Mouse (Mus musculus) lung, embryonic 15.5 days (tissue): ENCODE results near the gene Trim17. TPM values are rescaled to one million over a fixed set of nuclear protein-coding genes. Genes with fewer than 3 reads are reported as not detected.
"Not testable (repeated sequence)": the region's sequence is repeated elsewhere in the genome, so short reads cannot be mapped to it uniquely, and the experiment has no call there.

Experiments used
- ATAC-seq: fragments of 200-750 bp; cut with Nextera tagmentation; 2 replicates; pipeline ENCODE4 v1.8.0; 2017; ENCODE audit warnings: moderate number of reproducible peaks, borderline replicate concordance; ENCODE audit not compliant: low FRiP score, low TSS enrichment; ENCODE audit errors: extremely low read depth
- H3K27ac ChIP-seq: fragments of 300-500 bp; sonication (generic); 2 replicates; pipeline ENCODE4 v1.5.1; 2015; ENCODE audit warnings: moderate library complexity, mild to moderate bottlenecking, inconsistent platforms
- H3K27me3 ChIP-seq: fragments of 300-500 bp; sonication (generic); 2 replicates; pipeline ENCODE4 v1.6.1; 2015; ENCODE audit warnings: inconsistent platforms
- H3K36me3 ChIP-seq: fragments of 300-500 bp; sonication (generic); 2 replicates; pipeline ENCODE4 v1.6.1; 2015; ENCODE audit warnings: inconsistent platforms
- H3K4me1 ChIP-seq: fragments of 300-500 bp; sonication (generic); 2 replicates; pipeline ENCODE4 v1.6.1; 2015; ENCODE audit warnings: inconsistent platforms
- H3K4me2 ChIP-seq: fragments of 300-500 bp; sonication (generic); 2 replicates; pipeline ENCODE4 v1.6.1; 2015; ENCODE audit warnings: inconsistent platforms, mild to moderate bottlenecking, moderate library complexity
- H3K4me3 ChIP-seq: fragments of 300-500 bp; sonication (generic); 2 replicates; pipeline ENCODE4 v1.5.1; 2015; ENCODE audit warnings: mild to moderate bottlenecking, inconsistent platforms
- H3K9ac ChIP-seq: fragments of 300-500 bp; sonication (generic); 2 replicates; pipeline ENCODE4 v1.6.1; 2015; ENCODE audit warnings: inconsistent platforms
- H3K9me3 ChIP-seq: fragments of 300-500 bp; sonication (generic); 2 replicates; pipeline ENCODE4 v1.6.1; 2016; ENCODE audit warnings: inconsistent platforms
- WGBS: fragments of 180-500 bp; shearing (Covaris S2); methylation state at CpG from one replicate; pipeline ENCODE4 v1.1.7; 2015; 5-methylcytosine and 5-hydroxymethylcytosine counted together
- polyA plus RNA-seq: library from polyadenylated mRNA; unstranded; fragments of >200 nt; fragmentation: Nextera tagmentation; extraction: Ambion mirVana; gene quantifications from 2 replicates; pipeline ENCODE4 v1.2.1, GENCODE M21; 2015

Gene Trim17
- polyA plus RNA-seq, 1 experiment from 2014 or later: 0.39 TPM

- Histone ChIP-seq H3K4me2 (peak within 1 kb of the TSS; percentile 57), H3K9me3 (no peaks in the 10 kb centered on the region), H3K27ac (peak within 1 kb of the TSS; percentile 92), H3K4me3 (peak within 1 kb of the TSS; percentile 41), H3K27me3 (peaks cover 55% of the 10 kb centered on the region), H3K9ac (peak within 1 kb of the TSS; percentile 40), H3K36me3 (no peaks in the 10 kb centered on the region), H3K4me1 (peaks cover 18% of the 10 kb centered on the region)
- WGBS: under 1% methylated on average over 48 of the region's 48 CpGs
- peak; percentile 79 for ATAC-seq
Observed at GRCm38 (mm10) chr11:58948542-58949479, 5.7 kb upstream of the Trim17 start, which contains the start of gene Hist3h2ba. TSS of gene Hist3h2ba (plus strand) at chr11:58948920.

GRCm38 (mm10) chr11:58949480-58950431 lies 4.7 kb upstream of the Trim17 start:
- Histone ChIP-seq H3K27ac (peak overlapping the region; percentile 89), H3K9me3 (no peaks in the 10 kb centered on the region), H3K36me3 (no peaks in the 10 kb centered on the region), H3K9ac (peak overlapping the region; percentile 40), H3K4me3 (peak overlapping the region; percentile 41), H3K4me2 (peak overlapping the region; percentile 57), H3K4me1 (peaks cover 20% of the 10 kb centered on the region), H3K27me3 (peaks cover 51% of the 10 kb centered on the region)
- ATAC-seq: no peak
- 10% methylated on average over 20 of the region's 20 CpGs for WGBS

GRCm38 (mm10) chr11:58951210-58951609 lies 3.3 kb upstream of the Trim17 start:
- H3K4me3 ChIP-seq: no peak overlapping the region
- H3K9ac ChIP-seq: no peak overlapping the region
- ATAC-seq: no peak
- no peaks in the 10 kb centered on the region for H3K9me3 ChIP-seq
- H3K27me3 ChIP-seq: peaks cover 50% of the 10 kb centered on the region
- no peak overlapping the region for H3K4me2 ChIP-seq
- 65% methylated on average over 5 of the region's 5 CpGs for WGBS
- no peak overlapping the region for H3K27ac ChIP-seq
- peaks cover 21% of the 10 kb centered on the region for H3K4me1 ChIP-seq
- no peaks in the 10 kb centered on the region for H3K36me3 ChIP-seq

GRCm38 (mm10) chr11:58953351-58954169 lies 925 bp upstream of the Trim17 start:
- Histone ChIP-seq H3K4me3 (peak overlapping the region; percentile 61), H3K27me3 (peaks cover 36% of the 10 kb centered on the region), H3K9me3 (no peaks in the 10 kb centered on the region), H3K4me1 (peaks cover 25% of the 10 kb centered on the region), H3K27ac (peak overlapping the region; percentile 85), H3K4me2 (peak overlapping the region; percentile 87), H3K9ac (peak overlapping the region; percentile 55), H3K36me3 (peaks cover 5% of the 10 kb centered on the region; the same call in 1 of the 2 replicates)
- under 1% methylated on average over 33 of the region's 33 CpGs for WGBS
- peak; percentile 21; the same call in 1 of the 2 replicates for ATAC-seq

- H3K4me2 ChIP-seq: peak overlapping the region; percentile 87
- H3K4me3 ChIP-seq: peak overlapping the region; percentile 61
- H3K27me3 ChIP-seq: peaks cover 30% of the 10 kb centered on the region
- H3K9me3 ChIP-seq, ATAC-seq, H3K36me3 ChIP-seq: not testable (repeated sequence)
- peaks cover 27% of the 10 kb centered on the region for H3K4me1 ChIP-seq
- H3K9ac ChIP-seq: peak overlapping the region; percentile 55
- under 1% methylated on average over 17 of the region's 17 CpGs for WGBS
- peak overlapping the region; percentile 85 for H3K27ac ChIP-seq
Observed at GRCm38 (mm10) chr11:58954170-58954419, 390 bp upstream of the Trim17 start.

GRCm38 (mm10) chr11:58955143-58955867 lies 820 bp downstream of the Trim17 start:
- H3K4me3 ChIP-seq: peak overlapping the region; percentile 61
- peaks cover 31% of the 10 kb centered on the region for H3K4me1 ChIP-seq
- H3K4me2 ChIP-seq: peak overlapping the region; percentile 87
- no peak; the same call in 1 of the 2 replicates for ATAC-seq
- H3K27me3 ChIP-seq: peaks cover 20% of the 10 kb centered on the region
- under 1% methylated on average over 20 of the region's 20 CpGs for WGBS
- H3K27ac ChIP-seq: peak overlapping the region; percentile 100
- peaks cover 5% of the 10 kb centered on the region; the same call in 1 of the 2 replicates for H3K36me3 ChIP-seq
- H3K9me3 ChIP-seq: no peaks in the 10 kb centered on the region
- peak overlapping the region; percentile 79 for H3K9ac ChIP-seq

GRCm38 (mm10) chr11:58955868-58956257 lies 1.4 kb downstream of the Trim17 start:
- H3K36me3 ChIP-seq: peaks cover 5% of the 10 kb centered on the region; the same call in 1 of the 2 replicates
- no peak for ATAC-seq
- H3K9ac ChIP-seq: peak overlapping the region; percentile 79
- H3K27me3 ChIP-seq: peaks cover 15% of the 10 kb centered on the region
- peaks cover 31% of the 10 kb centered on the region for H3K4me1 ChIP-seq
- peak overlapping the region; percentile 61 for H3K4me3 ChIP-seq
- 19% methylated on average over 8 of the region's 8 CpGs for WGBS
- no peaks in the 10 kb centered on the region for H3K9me3 ChIP-seq
- H3K27ac ChIP-seq: peak overlapping the region; percentile 100; the same call in 1 of the 2 replicates
- peak overlapping the region; percentile 87 for H3K4me2 ChIP-seq

GRCm38 (mm10) chr11:58957226-58957914 lies 2.9 kb downstream of the Trim17 start:
- 83% methylated on average over 5 of the region's 5 CpGs for WGBS
- Histone ChIP-seq H3K9ac (0 out of 2 replicates have a peak overlapping the region, but pooled peaks have one; percentile 79), H3K4me1 (peaks cover 31% of the 10 kb centered on the region), H3K27ac (no peak overlapping the region), H3K27me3 (peaks cover 20% of the 10 kb centered on the region), H3K4me2 (peak overlapping the region; percentile 87), H3K4me3 (peak overlapping the region; percentile 61; the same call in 1 of the 2 replicates), H3K9me3 (peaks cover 2% of the 10 kb centered on the region; the same call in 1 of the 2 replicates), H3K36me3 (peaks cover 5% of the 10 kb centered on the region; the same call in 1 of the 2 replicates)
- ATAC-seq: no peak

- H3K27me3 ChIP-seq: peaks cover 25% of the 10 kb centered on the region
- H3K9ac ChIP-seq: no peak overlapping the region
- ATAC-seq: no peak
- H3K27ac ChIP-seq: no peak overlapping the region
- peaks cover 5% of the 10 kb centered on the region; the same call in 1 of the 2 replicates for H3K36me3 ChIP-seq
- peaks cover 29% of the 10 kb centered on the region for H3K4me1 ChIP-seq
- no peak overlapping the region for H3K4me3 ChIP-seq
- whole genome bisulfite sequencing: 81% methylated on average over 6 of the region's 6 CpGs
- peaks cover 2% of the 10 kb centered on the region; the same call in 1 of the 2 replicates for H3K9me3 ChIP-seq
- no peak overlapping the region for H3K4me2 ChIP-seq
Observed at GRCm38 (mm10) chr11:58958536-58958935, 4.1 kb downstream of the Trim17 start.
